Mouse (Mus musculus) skeletal muscle tissue, adult 2 months (tissue): Measurements from ENCODE around the gene Gkap1.
A peak's percentile ranks its signal among the peaks of the same experiment; 100 is the strongest.

Experiments used
- DNase-seq: peaks from one replicate; pipeline ENCODE4 v3.0.0-alpha.2; 2012; ENCODE audit warnings: low read depth, low spot score

The Gkap1 gene

GRCm38 (mm10) chr13:58275599-58275998, at the start of gene Gkap1:
Gkap1 (minus strand) TSS chr13:58275699.
- DNase-seq: no peak

GRCm38 (mm10) chr13:58317768-58318167, 42.3 kb upstream of the Gkap1 start:
- DNase-seq: no peak

GRCm38 (mm10) chr13:58314991-58315390, 39.5 kb upstream of the Gkap1 start:
- DNase-seq: no peak

- DNase-seq: peak; percentile 11
These were observed 38.3 kb upstream of the Gkap1 start for GRCm38 (mm10) chr13:58313758-58314157.

- DNase-seq: no peak
These were observed 35.9 kb upstream of the Gkap1 start for GRCm38 (mm10) chr13:58311351-58311750.

- DNase-seq: no peak
These were observed 34.0 kb upstream of the Gkap1 start for GRCm38 (mm10) chr13:58309499-58309898.

- DNase-seq: no peak
These were observed 32.0 kb upstream of the Gkap1 start for GRCm38 (mm10) chr13:58307453-58307852.

GRCm38 (mm10) chr13:58305230-58305629, 29.7 kb upstream of the Gkap1 start:
- no peak for DNase-seq

- DNase-seq: no peak
These were observed 27.1 kb upstream of the Gkap1 start for GRCm38 (mm10) chr13:58302421-58303145.

- DNase-seq: no peak
These were observed 26.5 kb upstream of the Gkap1 start for GRCm38 (mm10) chr13:58301961-58302360.

GRCm38 (mm10) chr13:58298756-58299155, 23.3 kb upstream of the Gkap1 start:
- no peak for DNase-seq

- DNase-seq: no peak
These were observed 20.1 kb upstream of the Gkap1 start for GRCm38 (mm10) chr13:58295582-58295981.

GRCm38 (mm10) chr13:58292811-58293210, 17.3 kb upstream of the Gkap1 start:
- no peak for DNase-seq

GRCm38 (mm10) chr13:58289308-58289707, 13.8 kb upstream of the Gkap1 start:
- DNase-seq: no peak

GRCm38 (mm10) chr13:58287822-58288221, 12.3 kb upstream of the Gkap1 start:
- DNase-seq: peak; percentile 71

- no peak for DNase-seq
These were observed 8.0 kb upstream of the Gkap1 start for GRCm38 (mm10) chr13:58283466-58283865.

- DNase-seq: no peak
These were observed 6.4 kb upstream of the Gkap1 start for GRCm38 (mm10) chr13:58281936-58282335.

- no peak for DNase-seq
These were observed 5.0 kb upstream of the Gkap1 start for GRCm38 (mm10) chr13:58280528-58280927.

- no peak for DNase-seq
These were observed 757 bp upstream of the Gkap1 start for GRCm38 (mm10) chr13:58276256-58276655.

GRCm38 (mm10) chr13:58275076-58275475, 423 bp downstream of the Gkap1 start:
- DNase-seq: no peak

GRCm38 (mm10) chr13:58274259-58274991, 1.1 kb downstream of the Gkap1 start:
- DNase-seq: peak; percentile 33

GRCm38 (mm10) chr13:58273411-58274258, 1.9 kb downstream of the Gkap1 start:
- no peak for DNase-seq
